Mouse (Mus musculus) CH12F3 (cell line): Measurements from ENCODE around the gene Ugt8a.

Source experiments
- in situ Hi-C: fragments of 300-500 bp; cut with MboI; formaldehyde crosslinking; loops from 2 replicates; pipeline ENCODE4 v1.14.3; 2020; ENCODE audit warnings: low sequenced_read_pairs

Gene Ugt8a

GRCm38 (mm10) chr3:125869873-125870272 is 68.5 kb downstream of the Ugt8a start:
- in situ Hi-C loops, result no loop called here

- in situ Hi-C loops, result no loop called here
Measured at GRCm38 (mm10) chr3:125861601-125862000, 76.8 kb downstream of the Ugt8a start.

GRCm38 (mm10) chr3:125849163-125849872 is 89.1 kb downstream of the Ugt8a start:
- in situ Hi-C loops, result no loop called here

- in situ Hi-C loops, result no loop called here
Measured at GRCm38 (mm10) chr3:125828051-125828450, 110.4 kb downstream of the Ugt8a start.

- in situ Hi-C loops, result no loop called here
Measured at GRCm38 (mm10) chr3:125827256-125827655, 111.2 kb downstream of the Ugt8a start.

GRCm38 (mm10) chr3:125819741-125820140 is 118.7 kb downstream of the Ugt8a start:
- in situ Hi-C loops, result no loop called here
